In genomic region chr12:112947307-112947706, GRCm38 (mm10) we compare ENCODE assay signal across 8 mouse cellular contexts. TPM values are rescaled to one million over a fixed set of nuclear protein-coding genes. Genes with fewer than 3 reads are reported as not detected.
DNase-seq lines count a peak whose midpoint lies in the region; ATAC-seq and TF ChIP-seq lines count a peak whose summit lies in the region.

No protein-coding gene starts in this region.

- peak; percentile 56 for DNase-seq in gastrocnemius, adult 2 months
- DNase-seq in gastrocnemius, adult 18-20 months (ENCODE audit: low spot score), result no peak
- DNase-seq in spleen, adult 2 months (ENCODE audit: low read depth in 1 of 2, low spot score in 2 of 2), result peak in 1 of 2 experiments; percentile 19
- DNase-seq in spleen, postnatal 14 days (ENCODE audit: low spot score in 2 of 2), result no peak
- no peak for DNase-seq in kidney, postnatal 0 days (ENCODE audit: low spot score)
- no peak for DNase-seq in adrenal gland, adult 18-20 months (ENCODE audit: low spot score in 2 of 2)

- peaks cover 8% of the 10 kb centered on the region for H3K27me3 ChIP-seq in spleen, adult 2 months (ENCODE audit: control insufficient read depth, insufficient read depth, low read length)
- no peaks in the 10 kb centered on the region for H3K27me3 ChIP-seq in kidney, postnatal 0 days (ENCODE audit: insufficient read depth, low read length)

- no peak overlapping the region for H3K4me2 ChIP-seq in kidney, postnatal 0 days (ENCODE audit: low read length)

- H3K4me1 ChIP-seq in spleen, adult 2 months (ENCODE audit: control insufficient read depth, insufficient read depth, insufficient read length), result peaks cover 5% of the 10 kb centered on the region; the same call in 1 of the 2 replicates
- peaks cover 12% of the 10 kb centered on the region for H3K4me1 ChIP-seq in kidney, postnatal 0 days (replicated peaks; ENCODE audit: insufficient read depth, low read length)

- WGBS in spleen, adult 2 months, result 35% methylated on average over 4 of the region's 4 CpGs
- WGBS in kidney, postnatal 0 days, result 27% methylated on average over 4 of the region's 4 CpGs

- TF ChIP-seq CTCF in gastrocnemius, adult 2 months (IDR thresholded peaks at IDR 0.05), result peak; percentile 67
- TF ChIP-seq CTCF in spleen, adult 2 months (IDR thresholded peaks at IDR 0.05; ENCODE audit: extremely low read depth, insufficient read depth, insufficient read length, insufficient replicate concordance), result peak; percentile 32; the same call in 1 of the 2 replicates
- peak; percentile 51 for TF ChIP-seq CTCF in kidney, postnatal 0 days (IDR thresholded peaks at IDR 0.05; ENCODE audit: low read depth)

- intact Hi-C loops in gastrocnemius, adult 2 months (cut with DNase I), result no loop called here

- no peak overlapping the region for H3K9ac ChIP-seq in kidney, postnatal 0 days (ENCODE audit: low read depth, low read length)

- no peak overlapping the region for H3K27ac ChIP-seq in gastrocnemius, adult 2 months
- no peak overlapping the region for H3K27ac ChIP-seq in spleen, adult 2 months (ENCODE audit: insufficient read depth, low read length)
- no peak overlapping the region for H3K27ac ChIP-seq in kidney, postnatal 0 days

- no peak for ATAC-seq in kidney, postnatal 0 days (replicated peaks; ENCODE audit: low FRiP score, low read depth)
- ATAC-seq in inflammation-experienced regulatory T-cells, adult 6 months, result no peak
- no peak for ATAC-seq in erythroblast, adult 5-6 weeks (replicated peaks; ENCODE audit: low FRiP score, poor library complexity, severe bottlenecking)

- no peaks in the 10 kb centered on the region for H3K9me3 ChIP-seq in kidney, postnatal 0 days (replicated peaks; ENCODE audit: low read length)

- no peak overlapping the region for H3K4me3 ChIP-seq in gastrocnemius, adult 2 months
- H3K4me3 ChIP-seq in spleen, adult 2 months (ENCODE audit: extremely low read depth, insufficient read depth, insufficient read length), result no peak overlapping the region
- no peak overlapping the region for H3K4me3 ChIP-seq in kidney, postnatal 0 days (replicated peaks; ENCODE audit: low read depth, low read length)

- no peak for TF ChIP-seq POLR2A in spleen, adult 2 months (IDR thresholded peaks at IDR 0.05; ENCODE audit: low read depth, low read length)

- H3K36me3 ChIP-seq in spleen, adult 2 months (ENCODE audit: control insufficient read depth, insufficient read depth, low read length), result no peaks in the 10 kb centered on the region
- H3K36me3 ChIP-seq in kidney, postnatal 0 days (ENCODE audit: insufficient read depth, low read length), result no peaks in the 10 kb centered on the region

RNA-seq across cellular contexts. Expression of gene Nudt14, which starts 5.4 kb away (rescaled TPM):
- total RNA-seq in gastrocnemius, adult 2 months (2021), result 1 to 10 TPM; 5.4 to 7.9 TPM
- total RNA-seq in gastrocnemius, adult 18-20 months (2021), result 1 to 10 TPM; 6.5 to 7.6 TPM
- polyA plus RNA-seq in spleen, adult 2 months (2012; rRNA removed), result 25.4 and 28.8 TPM in 2 replicates
- polyA plus RNA-seq in kidney, postnatal 0 days (2015; fragmentation: Nextera tagmentation; extraction: Ambion mirVana), result 99.2 and 102 TPM in 2 replicates
- polyA plus RNA-seq in inflammation-experienced regulatory T-cells, adult 6 months (2017; shearing (Covaris generic)), result 10 to 100 TPM; 33.0 to 42.6 (median 40.7) TPM
- 2.7 TPM in 1 of 2 replicates, not detected in the other for total RNA-seq in erythroblast, adult 5-6 weeks (2015; ENCODE audit: low replicate concordance)
- total RNA-seq in erythroblast, adult 5-6 weeks (2017; ENCODE audit: low replicate concordance), result 1.1 TPM in 1 of 2 replicates, not detected in the other
- 10 to 100 TPM; 30.5 to 31.9 TPM for total RNA-seq in adrenal gland, adult 18-20 months (2021)

RNA-seq across cellular contexts. Expression of gene Jag2, which starts 17.7 kb away (rescaled TPM):
- 10 to 100 TPM; 20.3 to 30.2 TPM for total RNA-seq in gastrocnemius, adult 2 months (2021)
- 10 to 100 TPM; 22.1 to 24.0 TPM for total RNA-seq in gastrocnemius, adult 18-20 months (2021)
- 7.8 and 8.6 TPM in 2 replicates for polyA plus RNA-seq in spleen, adult 2 months (2012; rRNA removed)
- 2.4 and 2.9 TPM in 2 replicates for polyA plus RNA-seq in kidney, postnatal 0 days (2015; fragmentation: Nextera tagmentation; extraction: Ambion mirVana)
- polyA plus RNA-seq in inflammation-experienced regulatory T-cells, adult 6 months (2017; shearing (Covaris generic)), result under 1 TPM; 0.39 to 0.59 (median 0.50) TPM
- total RNA-seq in erythroblast, adult 5-6 weeks (2015; ENCODE audit: low replicate concordance), result not detected in 2 replicates
- not detected in 2 replicates for total RNA-seq in erythroblast, adult 5-6 weeks (2017; ENCODE audit: low replicate concordance)
- total RNA-seq in adrenal gland, adult 18-20 months (2021), result 1 to 10 TPM; 4.7 to 9.0 TPM

RNA-seq across cellular contexts. Expression of gene Btbd6, which starts 29.0 kb away (rescaled TPM):
- total RNA-seq in gastrocnemius, adult 2 months (2021), result 10 to 100 TPM; 13.3 to 20.6 TPM
- 10 to 100 TPM; 19.6 to 20.4 TPM for total RNA-seq in gastrocnemius, adult 18-20 months (2021)
- polyA plus RNA-seq in spleen, adult 2 months (2012; rRNA removed), result 22.3 and 61.1 TPM in 2 replicates
- 22.8 and 24.9 TPM in 2 replicates for polyA plus RNA-seq in kidney, postnatal 0 days (2015; fragmentation: Nextera tagmentation; extraction: Ambion mirVana)
- polyA plus RNA-seq in inflammation-experienced regulatory T-cells, adult 6 months (2017; shearing (Covaris generic)), result 1 to 10 TPM; 7.2 to 8.8 (median 7.3) TPM
- 2.3 TPM in 1 of 2 replicates, not detected in the other for total RNA-seq in erythroblast, adult 5-6 weeks (2015; ENCODE audit: low replicate concordance)
- 1.9 and 2.9 TPM in 2 replicates for total RNA-seq in erythroblast, adult 5-6 weeks (2017; ENCODE audit: low replicate concordance)
- total RNA-seq in adrenal gland, adult 18-20 months (2021), result 10 to 100 TPM; 14.9 to 15.5 TPM

RNA-seq across cellular contexts. Expression of gene Brf1, which starts 53.2 kb away (rescaled TPM):
- 10 to 100 TPM; 20.8 to 21.5 TPM for total RNA-seq in gastrocnemius, adult 2 months (2021)
- 10 to 100 TPM; 17.8 to 18.5 TPM for total RNA-seq in gastrocnemius, adult 18-20 months (2021)
- 127 and 186 TPM in 2 replicates for polyA plus RNA-seq in spleen, adult 2 months (2012; rRNA removed)
- polyA plus RNA-seq in kidney, postnatal 0 days (2015; fragmentation: Nextera tagmentation; extraction: Ambion mirVana), result 41.4 and 43.6 TPM in 2 replicates
- 10 to 100 TPM; 20.2 to 32.0 (median 30.5) TPM for polyA plus RNA-seq in inflammation-experienced regulatory T-cells, adult 6 months (2017; shearing (Covaris generic))
- 14.6 and 20.9 TPM in 2 replicates for total RNA-seq in erythroblast, adult 5-6 weeks (2015; ENCODE audit: low replicate concordance)
- 35.9 and 52.0 TPM in 2 replicates for total RNA-seq in erythroblast, adult 5-6 weeks (2017; ENCODE audit: low replicate concordance)
- total RNA-seq in adrenal gland, adult 18-20 months (2021), result 10 to 100 TPM; 39.1 to 50.4 TPM

Comparison
In these comparisons a context has a peak if more than half of its experiments do, and no peak if none do; other contexts are left out.
1. RNA of gene Jag2, which starts 17.7 kb away (total RNA-seq): 20.3 to 30.2 TPM in gastrocnemius, adult 2 months, 22.1 to 24.0 TPM in gastrocnemius, adult 18-20 months and 4.7 to 9.0 TPM in adrenal gland, adult 18-20 months; not detected in erythroblast, adult 5-6 weeks; every median in the first group is over 4 times any median in the second.
2. Peak in every context shown above with its lines, with median percentiles within 50 percentile points of each other: CTCF ChIP-seq.